Mouse (Mus musculus) liver, embryonic 12.5 days (tissue): ENCODE measurements around the gene Dnaja2. TPM values are rescaled to one million over a fixed set of nuclear protein-coding genes. Genes with fewer than 3 reads are reported as not detected.

Source experiments
- ATAC-seq: fragments of 200-750 bp; cut with Nextera tagmentation; 2 replicates; pipeline ENCODE4 v1.8.0; 2017; ENCODE audit warnings: moderate number of reproducible peaks, mild to moderate bottlenecking, moderate library complexity
- H3K27ac ChIP-seq: fragments of 300-500 bp; sonication (generic); 2 replicates; pipeline ENCODE4 v1.5.1; 2016; ENCODE audit warnings: mild to moderate bottlenecking
- H3K27me3 ChIP-seq: fragments of 300-500 bp; sonication (generic); replicated peaks from 2 replicates; pipeline ENCODE4 v1.6.1; 2016; ENCODE audit warnings: mild to moderate bottlenecking, moderate library complexity
- H3K36me3 ChIP-seq: fragments of 300-500 bp; sonication (generic); 2 replicates; pipeline ENCODE4 v1.6.1; 2016; ENCODE audit warnings: mild to moderate bottlenecking, moderate library complexity
- H3K4me1 ChIP-seq: fragments of 300-500 bp; sonication (generic); 2 replicates; pipeline ENCODE4 v1.6.1; 2016
- H3K4me2 ChIP-seq: fragments of 300-500 bp; sonication (generic); 2 replicates; pipeline ENCODE4 v1.6.1; 2016; ENCODE audit warnings: mild to moderate bottlenecking, moderate library complexity
- H3K4me3 ChIP-seq: fragments of 300-500 bp; sonication (generic); 2 replicates; pipeline ENCODE4 v1.5.1; 2016; ENCODE audit warnings: mild to moderate bottlenecking, moderate library complexity
- H3K9ac ChIP-seq: fragments of 300-500 bp; sonication (generic); 2 replicates; pipeline ENCODE4 v1.6.1; 2016; ENCODE audit warnings: mild to moderate bottlenecking, moderate library complexity
- H3K9me3 ChIP-seq: fragments of 300-500 bp; sonication (generic); replicated peaks from 2 replicates; pipeline ENCODE4 v1.6.1; 2016; ENCODE audit warnings: mild to moderate bottlenecking, moderate library complexity
- WGBS: fragments of 180-500 bp; shearing (Covaris S2); methylation state at CpG from one replicate; pipeline ENCODE4 v1.1.7; 2016; ENCODE audit not compliant: insufficient replicate concordance; 5-methylcytosine and 5-hydroxymethylcytosine counted together
- polyA plus RNA-seq: library from polyadenylated mRNA; unstranded; fragments of >200 nt; fragmentation: Nextera tagmentation; extraction: Ambion mirVana; gene quantifications from 2 replicates; pipeline ENCODE4 v1.2.1, GENCODE M21; 2016

The Dnaja2 gene
- polyA plus RNA-seq, 1 experiment from 2014 or later, result 124 TPM

- Histone ChIP-seq H3K4me3 (no peak overlapping the region), H3K4me2 (no peak overlapping the region), H3K4me1 (peaks cover 30% of the 10 kb centered on the region), H3K9me3 (no peaks in the 10 kb centered on the region), H3K27me3 (no peaks in the 10 kb centered on the region), H3K36me3 (peaks cover 66% of the 10 kb centered on the region), H3K9ac (no peak overlapping the region), H3K27ac (no peak overlapping the region)
- ATAC-seq, result no peak
- WGBS, result 84% methylated on average over 1 of the region's 1 CpGs
Measured at GRCm38 (mm10) chr8:85551934-85552333, 3.2 kb downstream of the Dnaja2 start.

- peaks cover 85% of the 10 kb centered on the region for H3K36me3 ChIP-seq
- no peak overlapping the region for H3K4me3 ChIP-seq
- 74% methylated on average over 2 of the region's 2 CpGs for WGBS
- no peak overlapping the region for H3K9ac ChIP-seq
- H3K27ac ChIP-seq, result no peak overlapping the region
- no peaks in the 10 kb centered on the region for H3K9me3 ChIP-seq
- no peak overlapping the region for H3K4me2 ChIP-seq
- H3K27me3 ChIP-seq, result no peaks in the 10 kb centered on the region
- ATAC-seq, result no peak
- peaks cover 18% of the 10 kb centered on the region for H3K4me1 ChIP-seq
Measured at GRCm38 (mm10) chr8:85536332-85536731, 18.8 kb downstream of the Dnaja2 start.

- no peak overlapping the region for H3K4me3 ChIP-seq
- H3K4me2 ChIP-seq, result no peak overlapping the region
- 59% methylated on average over 1 of the region's 1 CpGs for WGBS
- no peak for ATAC-seq
- no peak overlapping the region for H3K27ac ChIP-seq
- H3K9ac ChIP-seq, result no peak overlapping the region
- peaks cover 18% of the 10 kb centered on the region for H3K4me1 ChIP-seq
- H3K9me3 ChIP-seq, result no peaks in the 10 kb centered on the region
- H3K27me3 ChIP-seq, result no peaks in the 10 kb centered on the region
- H3K36me3 ChIP-seq, result peaks cover 66% of the 10 kb centered on the region
Measured at GRCm38 (mm10) chr8:85534163-85534562, 21.0 kb downstream of the Dnaja2 start.

GRCm38 (mm10) chr8:85533434-85533833 is 21.7 kb downstream of the Dnaja2 start:
- ATAC-seq, result no peak
- Histone ChIP-seq H3K9ac (no peak overlapping the region), H3K27ac (no peak overlapping the region), H3K4me2 (no peak overlapping the region), H3K9me3 (no peaks in the 10 kb centered on the region), H3K27me3 (no peaks in the 10 kb centered on the region), H3K4me1 (peaks cover 18% of the 10 kb centered on the region), H3K36me3 (peaks cover 58% of the 10 kb centered on the region), H3K4me3 (no peak overlapping the region)
- 78% methylated on average over 2 of the region's 2 CpGs for WGBS

GRCm38 (mm10) chr8:85532843-85533242 is 22.3 kb downstream of the Dnaja2 start:
- Histone ChIP-seq H3K27me3 (no peaks in the 10 kb centered on the region), H3K9ac (no peak overlapping the region), H3K27ac (no peak overlapping the region), H3K9me3 (no peaks in the 10 kb centered on the region), H3K36me3 (peaks cover 52% of the 10 kb centered on the region), H3K4me1 (peaks cover 18% of the 10 kb centered on the region), H3K4me2 (no peak overlapping the region), H3K4me3 (no peak overlapping the region)
- WGBS, result 75% methylated on average over 4 of the region's 4 CpGs
- ATAC-seq, result peak; percentile 24; the same call in 1 of the 2 replicates

- ATAC-seq, result no peak
- 32% methylated on average over 3 of the region's 3 CpGs for WGBS
- H3K9me3 ChIP-seq, result no peaks in the 10 kb centered on the region
- peaks cover 39% of the 10 kb centered on the region for H3K36me3 ChIP-seq
- H3K27ac ChIP-seq, result no peak overlapping the region
- no peak overlapping the region for H3K9ac ChIP-seq
- H3K4me1 ChIP-seq, result peaks cover 18% of the 10 kb centered on the region
- H3K4me2 ChIP-seq, result no peak overlapping the region
- no peak overlapping the region for H3K4me3 ChIP-seq
- H3K27me3 ChIP-seq, result no peaks in the 10 kb centered on the region
Measured at GRCm38 (mm10) chr8:85531471-85531870, 23.7 kb downstream of the Dnaja2 start.

GRCm38 (mm10) chr8:85530717-85531116 is 24.4 kb downstream of the Dnaja2 start:
- 65% methylated on average over 1 of the region's 1 CpGs for WGBS
- Histone ChIP-seq H3K9ac (no peak overlapping the region), H3K4me1 (peaks cover 18% of the 10 kb centered on the region), H3K27ac (no peak overlapping the region), H3K4me2 (no peak overlapping the region), H3K4me3 (no peak overlapping the region), H3K36me3 (peaks cover 32% of the 10 kb centered on the region), H3K27me3 (no peaks in the 10 kb centered on the region), H3K9me3 (no peaks in the 10 kb centered on the region)
- no peak for ATAC-seq

GRCm38 (mm10) chr8:85528959-85529358 is 26.2 kb downstream of the Dnaja2 start:
- 61% methylated on average over 3 of the region's 3 CpGs for WGBS
- Histone ChIP-seq H3K4me1 (peaks cover 18% of the 10 kb centered on the region), H3K9ac (no peak overlapping the region), H3K4me3 (no peak overlapping the region), H3K4me2 (no peak overlapping the region), H3K27me3 (no peaks in the 10 kb centered on the region), H3K36me3 (peaks cover 14% of the 10 kb centered on the region), H3K9me3 (no peaks in the 10 kb centered on the region), H3K27ac (no peak overlapping the region)
- ATAC-seq, result no peak

- Histone ChIP-seq H3K9ac (no peak overlapping the region), H3K4me1 (no peaks in the 10 kb centered on the region), H3K36me3 (peaks cover 23% of the 10 kb centered on the region), H3K4me2 (no peak overlapping the region), H3K27ac (no peak overlapping the region), H3K9me3 (no peaks in the 10 kb centered on the region), H3K4me3 (no peak overlapping the region), H3K27me3 (no peaks in the 10 kb centered on the region)
- ATAC-seq, result no peak
- 22% methylated on average over 6 of the region's 6 CpGs for WGBS
Measured at GRCm38 (mm10) chr8:85526105-85526504, 29.0 kb downstream of the Dnaja2 start.

GRCm38 (mm10) chr8:85524086-85524485 is 31.1 kb downstream of the Dnaja2 start:
- no peaks in the 10 kb centered on the region for H3K27me3 ChIP-seq
- H3K36me3 ChIP-seq, result peaks cover 27% of the 10 kb centered on the region
- no peaks in the 10 kb centered on the region for H3K9me3 ChIP-seq
- H3K4me3 ChIP-seq, result no peak overlapping the region
- no peak for ATAC-seq
- H3K4me2 ChIP-seq, result no peak overlapping the region
- no peak overlapping the region for H3K27ac ChIP-seq
- H3K9ac ChIP-seq, result no peak overlapping the region
- WGBS, result 78% methylated on average over 7 of the region's 7 CpGs
- no peaks in the 10 kb centered on the region for H3K4me1 ChIP-seq

- H3K4me2 ChIP-seq, result no peak overlapping the region
- no peak overlapping the region for H3K27ac ChIP-seq
- 75% methylated on average over 8 of the region's 8 CpGs for WGBS
- H3K36me3 ChIP-seq, result peaks cover 34% of the 10 kb centered on the region
- no peaks in the 10 kb centered on the region for H3K9me3 ChIP-seq
- H3K27me3 ChIP-seq, result no peaks in the 10 kb centered on the region
- H3K4me1 ChIP-seq, result no peaks in the 10 kb centered on the region
- ATAC-seq, result no peak
- no peak overlapping the region for H3K9ac ChIP-seq
- H3K4me3 ChIP-seq, result no peak overlapping the region
Measured at GRCm38 (mm10) chr8:85521332-85521731, 33.8 kb downstream of the Dnaja2 start.

- no peaks in the 10 kb centered on the region for H3K9me3 ChIP-seq
- no peak for ATAC-seq
- no peaks in the 10 kb centered on the region for H3K4me1 ChIP-seq
- no peak overlapping the region for H3K9ac ChIP-seq
- 78% methylated on average over 4 of the region's 4 CpGs for WGBS
- no peak overlapping the region for H3K4me3 ChIP-seq
- H3K4me2 ChIP-seq, result no peak overlapping the region
- H3K36me3 ChIP-seq, result peaks cover 36% of the 10 kb centered on the region
- H3K27me3 ChIP-seq, result no peaks in the 10 kb centered on the region
- no peak overlapping the region for H3K27ac ChIP-seq
Measured at GRCm38 (mm10) chr8:85520586-85520985, 34.6 kb downstream of the Dnaja2 start.

- Histone ChIP-seq H3K9ac (no peak overlapping the region), H3K27me3 (no peaks in the 10 kb centered on the region), H3K9me3 (no peaks in the 10 kb centered on the region), H3K36me3 (peaks cover 32% of the 10 kb centered on the region; the same call in 1 of the 2 replicates), H3K4me1 (no peaks in the 10 kb centered on the region), H3K4me3 (no peak overlapping the region), H3K27ac (no peak overlapping the region), H3K4me2 (no peak overlapping the region)
- WGBS, result 79% methylated on average over 10 of the region's 10 CpGs
- ATAC-seq, result no peak
Measured at GRCm38 (mm10) chr8:85517956-85518355, 37.2 kb downstream of the Dnaja2 start.
